Mouse (Mus musculus): Measurements from ENCODE around the gene March7. TPM values are rescaled to one million over a fixed set of nuclear protein-coding genes. Genes with fewer than 3 reads are reported as not detected.

The March7 gene
- polyA plus RNA-seq, 1 experiment from 2014 or later: 99.9 TPM

GRCm38 (mm10) chr2:60267567-60267966 is 57.9 kb downstream of the March7 start:
- H3K27ac ChIP-seq: no peak overlapping the region
- no peaks in the 10 kb centered on the region for H3K36me3 ChIP-seq (replicated peaks)
- H3K9me3 ChIP-seq: no peaks in the 10 kb centered on the region
- H3K9ac ChIP-seq: no peak overlapping the region
- ATAC-seq (ENCODE audit: low FRiP score): no peak
- WGBS: 60% methylated on average over 1 of the region's 1 CpGs
- no peak overlapping the region for H3K4me2 ChIP-seq
- no peaks in the 10 kb centered on the region for H3K27me3 ChIP-seq
- no peak overlapping the region for H3K4me3 ChIP-seq (replicated peaks)
- no peaks in the 10 kb centered on the region for H3K4me1 ChIP-seq

GRCm38 (mm10) chr2:60269856-60270479 is 60.3 kb downstream of the March7 start:
- WGBS: 95% methylated on average over 14 of the region's 14 CpGs
- H3K4me2 ChIP-seq: no peak overlapping the region
- no peak overlapping the region for H3K9ac ChIP-seq
- no peak overlapping the region for H3K27ac ChIP-seq
- H3K27me3 ChIP-seq: no peaks in the 10 kb centered on the region
- H3K4me1 ChIP-seq: no peaks in the 10 kb centered on the region
- no peaks in the 10 kb centered on the region for H3K36me3 ChIP-seq (replicated peaks)
- H3K4me3 ChIP-seq (replicated peaks): no peak overlapping the region
- H3K9me3 ChIP-seq: no peaks in the 10 kb centered on the region
- ATAC-seq (ENCODE audit: low FRiP score): no peak

GRCm38 (mm10) chr2:60278627-60279026 is 68.9 kb downstream of the March7 start:
- H3K4me1 ChIP-seq: peaks cover 9% of the 10 kb centered on the region
- no peak overlapping the region for H3K9ac ChIP-seq
- no peaks in the 10 kb centered on the region for H3K36me3 ChIP-seq (replicated peaks)
- H3K4me3 ChIP-seq (replicated peaks): no peak overlapping the region
- H3K27ac ChIP-seq: no peak overlapping the region
- 96% methylated on average over 4 of the region's 4 CpGs for WGBS
- H3K9me3 ChIP-seq: no peaks in the 10 kb centered on the region
- H3K27me3 ChIP-seq: peaks cover 14% of the 10 kb centered on the region
- ATAC-seq (ENCODE audit: low FRiP score): no peak
- H3K4me2 ChIP-seq: no peak overlapping the region

GRCm38 (mm10) chr2:60282625-60283024 is 72.9 kb downstream of the March7 start:
- Histone ChIP-seq H3K9me3 (no peaks in the 10 kb centered on the region), H3K4me2 (no peak overlapping the region), H3K36me3 (replicated peaks) (no peaks in the 10 kb centered on the region), H3K27me3 (peaks cover 40% of the 10 kb centered on the region), H3K4me1 (peaks cover 16% of the 10 kb centered on the region), H3K27ac (no peak overlapping the region), H3K9ac (no peak overlapping the region), H3K4me3 (replicated peaks) (no peak overlapping the region)
- no peak for ATAC-seq (ENCODE audit: low FRiP score)
- 82% methylated on average over 4 of the region's 4 CpGs for WGBS

- 9% methylated on average over 9 of the region's 9 CpGs for WGBS
- no peak overlapping the region for H3K27ac ChIP-seq
- ATAC-seq (ENCODE audit: low FRiP score): 0 out of 2 replicates have a peak, but pooled peaks have one; percentile 23
These were observed 73.6 kb downstream of the March7 start for GRCm38 (mm10) chr2:60283208-60283750.

GRCm38 (mm10) chr2:60283751-60284466 is 74.2 kb downstream of the March7 start:
- no peaks in the 10 kb centered on the region for H3K36me3 ChIP-seq (replicated peaks)
- no peak overlapping the region for H3K27ac ChIP-seq
- WGBS: 1% methylated on average over 41 of the region's 42 CpGs
- peak overlapping the region; percentile 51 for H3K9ac ChIP-seq
- H3K4me2 ChIP-seq: peak overlapping the region; percentile 92
- ATAC-seq (ENCODE audit: low FRiP score): peak; percentile 86
- peak overlapping the region; percentile 46 for H3K4me3 ChIP-seq (replicated peaks)
- H3K4me1 ChIP-seq: peaks cover 16% of the 10 kb centered on the region
- peaks cover 40% of the 10 kb centered on the region for H3K27me3 ChIP-seq
- H3K9me3 ChIP-seq: no peaks in the 10 kb centered on the region

More at GRCm38 (mm10) chr2:60283208-60283750, 73.6 kb downstream of the March7 start:
- peaks cover 16% of the 10 kb centered on the region for H3K4me1 ChIP-seq
- no peaks in the 10 kb centered on the region for H3K36me3 ChIP-seq (replicated peaks)
- H3K9me3 ChIP-seq: no peaks in the 10 kb centered on the region
- H3K4me2 ChIP-seq: peak overlapping the region; percentile 92
- H3K9ac ChIP-seq: peak overlapping the region; percentile 51
- H3K27me3 ChIP-seq: peaks cover 40% of the 10 kb centered on the region
- peak overlapping the region; percentile 46 for H3K4me3 ChIP-seq (replicated peaks)

GRCm38 (mm10) chr2:60284467-60284821 is 74.8 kb downstream of the March7 start, which contains the start of gene Cd302:
Cd302 (minus strand) TSS chr2:60284488.
- 63% methylated on average over 4 of the region's 4 CpGs for WGBS
- Histone ChIP-seq H3K9ac (peak within 1 kb of the TSS; percentile 51), H3K9me3 (no peaks in the 10 kb centered on the region), H3K4me1 (peaks cover 16% of the 10 kb centered on the region), H3K27me3 (peaks cover 40% of the 10 kb centered on the region), H3K36me3 (replicated peaks) (no peaks in the 10 kb centered on the region), H3K4me3 (replicated peaks) (peak within 1 kb of the TSS; percentile 46), H3K4me2 (peak within 1 kb of the TSS; percentile 92), H3K27ac (no peak within 1 kb of the TSS)
- no peak for ATAC-seq (ENCODE audit: low FRiP score)

- no peak overlapping the region for H3K9ac ChIP-seq
- H3K4me3 ChIP-seq (replicated peaks): no peak overlapping the region
- no peak overlapping the region for H3K4me2 ChIP-seq
- H3K36me3 ChIP-seq (replicated peaks): no peaks in the 10 kb centered on the region
- peaks cover 16% of the 10 kb centered on the region for H3K4me1 ChIP-seq
- peaks cover 40% of the 10 kb centered on the region for H3K27me3 ChIP-seq
- no peaks in the 10 kb centered on the region for H3K9me3 ChIP-seq
- 86% methylated on average over 8 of the region's 8 CpGs for WGBS
- no peak overlapping the region for H3K27ac ChIP-seq
- ATAC-seq (ENCODE audit: low FRiP score): no peak
These were observed 75.5 kb downstream of the March7 start for GRCm38 (mm10) chr2:60285107-60285617.

- Histone ChIP-seq H3K36me3 (replicated peaks) (no peaks in the 10 kb centered on the region), H3K4me3 (replicated peaks) (no peak overlapping the region), H3K4me2 (no peak overlapping the region), H3K4me1 (peaks cover 8% of the 10 kb centered on the region), H3K9ac (no peak overlapping the region), H3K27me3 (peaks cover 25% of the 10 kb centered on the region), H3K9me3 (no peaks in the 10 kb centered on the region), H3K27ac (no peak overlapping the region)
- 86% methylated on average over 4 of the region's 4 CpGs for WGBS
- no peak for ATAC-seq (ENCODE audit: low FRiP score)
These were observed 78.9 kb downstream of the March7 start for GRCm38 (mm10) chr2:60288606-60289005.

- H3K36me3 ChIP-seq (replicated peaks): no peaks in the 10 kb centered on the region
- H3K9ac ChIP-seq: no peak overlapping the region
- 97% methylated on average over 1 of the region's 1 CpGs for WGBS
- H3K4me1 ChIP-seq: no peaks in the 10 kb centered on the region
- no peaks in the 10 kb centered on the region for H3K9me3 ChIP-seq
- ATAC-seq (ENCODE audit: low FRiP score): no peak
- no peak overlapping the region for H3K4me2 ChIP-seq
- no peak overlapping the region for H3K4me3 ChIP-seq (replicated peaks)
- H3K27ac ChIP-seq: no peak overlapping the region
- peaks cover 17% of the 10 kb centered on the region for H3K27me3 ChIP-seq
These were observed 79.8 kb downstream of the March7 start for GRCm38 (mm10) chr2:60289451-60289850.

- Histone ChIP-seq H3K36me3 (replicated peaks) (no peaks in the 10 kb centered on the region), H3K9ac (no peak overlapping the region), H3K9me3 (no peaks in the 10 kb centered on the region), H3K4me3 (replicated peaks) (no peak overlapping the region), H3K4me2 (no peak overlapping the region), H3K4me1 (no peaks in the 10 kb centered on the region), H3K27me3 (no peaks in the 10 kb centered on the region), H3K27ac (no peak overlapping the region)
- ATAC-seq (ENCODE audit: low FRiP score): no peak
- WGBS: 82% methylated on average over 4 of the region's 4 CpGs
These were observed 81.7 kb downstream of the March7 start for GRCm38 (mm10) chr2:60291381-60291780.

- WGBS: 78% methylated on average over 3 of the region's 3 CpGs
- Histone ChIP-seq H3K4me3 (replicated peaks) (no peak overlapping the region), H3K27ac (no peak overlapping the region), H3K27me3 (no peaks in the 10 kb centered on the region), H3K9me3 (no peaks in the 10 kb centered on the region), H3K9ac (no peak overlapping the region), H3K4me2 (no peak overlapping the region), H3K36me3 (replicated peaks) (no peaks in the 10 kb centered on the region), H3K4me1 (no peaks in the 10 kb centered on the region)
- ATAC-seq (ENCODE audit: low FRiP score): no peak
These were observed 88.6 kb downstream of the March7 start for GRCm38 (mm10) chr2:60298266-60298665.

All from forebrain, embryonic 12.5 days (tissue).